Mouse (Mus musculus) urinary bladder, postnatal 25 days (tissue): ENCODE measurements around the gene Anapc11.

Experiments used
- DNase-seq: peaks from one replicate; pipeline ENCODE4 v3.0.0; 2022; ENCODE audit warnings: low spot score

Gene Anapc11

DNA sequence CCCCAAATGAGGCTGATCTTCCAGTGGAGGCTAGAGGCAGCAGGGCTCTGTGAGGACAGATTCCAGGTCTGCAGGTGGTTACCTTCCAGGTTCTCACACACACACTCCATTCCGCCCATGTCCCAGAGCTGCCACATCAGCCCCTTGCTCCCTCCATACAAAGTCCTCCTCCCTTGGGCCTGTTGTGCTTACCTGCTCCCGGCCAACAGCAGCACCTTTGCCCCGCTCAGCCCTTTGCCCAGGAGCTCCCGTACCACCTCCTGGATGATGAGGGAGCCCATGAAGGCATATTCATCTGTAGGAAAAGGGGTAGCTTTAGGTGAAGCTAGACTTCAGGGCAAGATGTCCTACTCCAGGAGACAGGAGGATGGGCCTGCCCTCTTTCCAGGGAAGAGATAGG lies 59.1 kb downstream of the Anapc11 start:
- DNase-seq: no peak
